Mouse (Mus musculus) neural tube, embryonic 11.5 days (tissue): Measurements from ENCODE around the gene Ndufs3. TPM values are rescaled to one million over a fixed set of nuclear protein-coding genes. Genes with fewer than 3 reads are reported as not detected.

Experiments used
- ATAC-seq: fragments of 200-750 bp; cut with Nextera tagmentation; 2 replicates; pipeline ENCODE4 v1.8.0; 2017; ENCODE audit warnings: moderate number of reproducible peaks, mild to moderate bottlenecking, moderate TSS enrichment, moderate library complexity; ENCODE audit not compliant: insufficient read depth, low FRiP score, low TSS enrichment
- DNase-seq: peaks from one replicate; pipeline ENCODE4 v3.0.0-alpha.2; 2015; ENCODE audit warnings: low spot score
- H3K27ac ChIP-seq: fragments of 300-500 bp; sonication (generic); 2 replicates; pipeline ENCODE4 v1.5.1; 2014; ENCODE audit warnings: low read depth, mild to moderate bottlenecking, low read length
- H3K27me3 ChIP-seq: fragments of 300-500 bp; sonication (generic); 2 replicates; pipeline ENCODE4 v1.6.1; 2014; ENCODE audit warnings: mild to moderate bottlenecking, low read length, mixed read lengths; ENCODE audit not compliant: control insufficient read depth, insufficient read depth
- H3K36me3 ChIP-seq: fragments of 300-500 bp; sonication (generic); 2 replicates; pipeline ENCODE4 v1.6.1; 2014; ENCODE audit warnings: mild to moderate bottlenecking, low read length, moderate library complexity, mixed read lengths; ENCODE audit not compliant: control insufficient read depth, insufficient read depth
- H3K4me1 ChIP-seq: fragments of 300-500 bp; sonication (generic); 2 replicates; pipeline ENCODE4 v1.6.1; 2014; ENCODE audit warnings: low read length, mixed read lengths; ENCODE audit not compliant: control insufficient read depth, insufficient read depth
- H3K4me2 ChIP-seq: fragments of 300-500 bp; sonication (generic); 2 replicates; pipeline ENCODE4 v1.6.1; 2014; ENCODE audit warnings: low read depth, mild to moderate bottlenecking, moderate library complexity
- H3K4me3 ChIP-seq: fragments of 300-500 bp; sonication (generic); 2 replicates; pipeline ENCODE4 v1.5.1; 2014; ENCODE audit warnings: low read depth, low read length
- H3K9ac ChIP-seq: fragments of 300-500 bp; sonication (generic); 2 replicates; pipeline ENCODE4 v1.6.1; 2014; ENCODE audit warnings: mild to moderate bottlenecking, low read length
- H3K9me3 ChIP-seq: fragments of 300-500 bp; sonication (generic); 2 replicates; pipeline ENCODE4 v1.6.1; 2016; ENCODE audit warnings: low read length; ENCODE audit not compliant: control insufficient read depth
- WGBS: fragments of 180-500 bp; shearing (Covaris S2); extraction: QIAGEN DNeasy Blood & Tissue Kit; methylation state at CpG from one replicate; pipeline ENCODE4 v1.1.7; 2014; 5-methylcytosine and 5-hydroxymethylcytosine counted together
- polyA plus RNA-seq: library from polyadenylated mRNA; unstranded; fragments of >200 nt; fragmentation: Nextera tagmentation; extraction: Ambion mirVana; gene quantifications from 2 replicates; pipeline ENCODE4 v1.2.1, GENCODE M21; 2014

Ndufs3 gene
- polyA plus RNA-seq, 1 experiment from 2014 or later: 191 TPM

DNA sequence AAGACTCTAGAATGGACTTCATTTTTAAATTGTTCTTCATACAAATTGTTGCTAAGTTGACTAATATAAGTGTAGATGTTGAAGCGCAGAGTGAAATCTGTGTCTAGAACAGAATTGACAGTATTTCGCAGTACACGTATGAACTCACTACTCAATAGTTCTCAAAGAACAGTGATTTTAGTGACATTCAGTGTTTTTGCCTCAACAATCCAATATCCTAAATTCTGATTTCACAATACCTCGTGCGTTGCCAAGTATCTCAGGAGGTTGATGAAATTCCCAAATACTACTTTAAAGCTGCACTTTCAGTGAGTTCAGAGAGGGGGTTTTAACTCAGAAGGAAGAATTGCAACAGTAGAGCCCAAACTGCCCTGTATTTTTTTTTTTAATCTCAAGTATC lies 56.3 kb downstream of the Ndufs3 start:
- no peak overlapping the region; the same call in 1 of the 2 replicates for H3K9ac ChIP-seq
- ATAC-seq (no peak), DNase-seq (no peak)
- H3K4me3 ChIP-seq: peak overlapping the region; percentile 65
- no peaks in the 10 kb centered on the region for H3K27me3 ChIP-seq
- H3K4me1 ChIP-seq: no peaks in the 10 kb centered on the region
- H3K9me3 ChIP-seq: no peaks in the 10 kb centered on the region
- 93% methylated on average over 5 of the region's 5 CpGs for WGBS
- H3K27ac ChIP-seq: no peak overlapping the region
- H3K4me2 ChIP-seq: peak overlapping the region; percentile 57
- peaks cover 5% of the 10 kb centered on the region for H3K36me3 ChIP-seq

DNA sequence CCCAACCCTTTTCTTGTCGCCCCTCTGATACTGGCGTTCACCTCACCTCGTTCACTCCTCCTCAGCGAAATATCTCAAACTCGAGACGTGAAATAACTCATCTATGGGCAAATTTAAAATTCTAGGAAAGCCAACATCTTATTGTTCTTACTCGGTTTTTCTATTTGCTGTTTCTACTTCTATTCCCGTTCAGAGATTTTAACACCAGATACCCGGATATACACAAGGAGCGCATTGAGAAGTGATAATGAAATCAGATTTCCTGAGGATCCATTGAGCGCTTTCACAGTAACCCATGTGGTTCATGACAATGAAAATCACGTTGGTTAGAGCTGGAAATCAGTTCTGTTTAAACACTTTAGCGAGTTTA lies 57.0 kb downstream of the Ndufs3 start:
- Histone ChIP-seq H3K27ac (peak overlapping the region; percentile 79; the same call in 1 of the 2 replicates), H3K4me1 (no peaks in the 10 kb centered on the region)
- WGBS: 2% methylated on average over 13 of the region's 13 CpGs

GRCm38 (mm10) chr2:90846955-90847680 lies 57.5 kb downstream of the Ndufs3 start, which contains the start of gene Mtch2:
Gene Mtch2 (plus strand): TSS chr2:90847155.
- peak within 1 kb of the TSS; percentile 82 for H3K9ac ChIP-seq
- H3K4me3 ChIP-seq: peak within 1 kb of the TSS; percentile 65
- peak within 1 kb of the TSS; percentile 79; the same call in 1 of the 2 replicates for H3K27ac ChIP-seq
- peak; percentile 95 for ATAC-seq
- under 1% methylated on average over 58 of the region's 67 CpGs for WGBS
- H3K36me3 ChIP-seq: peaks cover 5% of the 10 kb centered on the region
- H3K4me1 ChIP-seq: no peaks in the 10 kb centered on the region
- H3K9me3 ChIP-seq: no peaks in the 10 kb centered on the region
- peak; percentile 100 for DNase-seq
- peak within 1 kb of the TSS; percentile 57 for H3K4me2 ChIP-seq
- no peaks in the 10 kb centered on the region for H3K27me3 ChIP-seq

More for the DNA sequence above, 57.0 kb downstream of the Ndufs3 start:
- Histone ChIP-seq H3K9me3 (no peaks in the 10 kb centered on the region), H3K4me3 (peak overlapping the region; percentile 65), H3K36me3 (peaks cover 5% of the 10 kb centered on the region), H3K27me3 (no peaks in the 10 kb centered on the region), H3K4me2 (peak overlapping the region; percentile 57), H3K9ac (peak overlapping the region; percentile 82)
- ATAC-seq (no peak), DNase-seq (no peak)

DNA sequence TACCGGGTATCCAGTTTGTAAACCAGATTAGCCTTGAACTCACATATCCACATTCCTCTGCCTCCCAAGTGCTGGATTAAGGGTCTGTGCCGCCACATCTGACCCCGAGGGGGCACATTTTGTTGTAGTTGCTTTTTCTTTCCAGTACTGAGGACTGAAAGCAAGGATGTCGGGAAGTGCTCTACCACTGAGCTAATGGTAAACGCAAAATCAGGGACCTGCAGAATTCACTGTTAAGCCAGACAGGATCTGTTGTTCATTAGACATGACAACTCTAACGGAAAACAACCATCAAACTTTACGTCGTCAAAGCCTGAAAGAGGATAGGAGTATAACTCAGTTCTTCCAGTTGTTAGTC lies 58.1 kb downstream of the Ndufs3 start:
- no peak for DNase-seq
- H3K9ac ChIP-seq: peak overlapping the region; percentile 57
- peak overlapping the region; percentile 65 for H3K4me3 ChIP-seq
- 0 out of 2 replicates have a peak overlapping the region, but pooled peaks have one; percentile 11 for H3K27ac ChIP-seq
- ATAC-seq: no peak; the same call in none of the 2 replicates
- H3K9me3 ChIP-seq: no peaks in the 10 kb centered on the region
- WGBS: 5% methylated on average over 8 of the region's 8 CpGs
- H3K27me3 ChIP-seq: no peaks in the 10 kb centered on the region
- H3K4me1 ChIP-seq: no peaks in the 10 kb centered on the region
- peak overlapping the region; percentile 57 for H3K4me2 ChIP-seq
- H3K36me3 ChIP-seq: peaks cover 5% of the 10 kb centered on the region

- DNase-seq (no peak), ATAC-seq (no peak)
- H3K9me3 ChIP-seq: no peaks in the 10 kb centered on the region
- peak overlapping the region; percentile 57 for H3K9ac ChIP-seq
- H3K4me3 ChIP-seq: peak overlapping the region; percentile 65; the same call in 1 of the 2 replicates
- peak overlapping the region; percentile 57 for H3K4me2 ChIP-seq
- 0 out of 2 replicates have a peak overlapping the region, but pooled peaks have one; percentile 11 for H3K27ac ChIP-seq
- WGBS: 51% methylated on average over 6 of the region's 6 CpGs
- H3K27me3 ChIP-seq: no peaks in the 10 kb centered on the region
- no peaks in the 10 kb centered on the region for H3K4me1 ChIP-seq
- H3K36me3 ChIP-seq: peaks cover 4% of the 10 kb centered on the region
These were observed 58.5 kb downstream of the Ndufs3 start for GRCm38 (mm10) chr2:90846171-90846570.

DNA sequence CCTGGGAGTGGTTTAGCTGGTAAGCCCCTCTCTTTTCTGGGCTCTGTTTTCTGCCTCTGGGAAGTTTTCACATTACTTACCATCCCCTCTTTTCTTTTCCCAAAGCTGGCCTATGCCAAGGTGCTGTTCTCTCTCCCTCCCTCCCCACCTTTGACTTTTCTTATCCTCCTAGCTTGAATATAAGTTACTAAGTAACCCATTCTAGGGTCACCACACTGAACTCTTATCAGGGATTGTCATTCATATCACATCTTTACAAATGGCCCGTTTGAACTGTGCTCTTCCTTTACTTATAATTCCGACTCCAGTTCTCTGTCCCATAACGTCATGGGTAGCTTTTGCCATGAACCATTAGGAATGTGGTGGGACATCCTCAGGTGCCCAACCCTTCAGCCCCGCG lies 59.4 kb downstream of the Ndufs3 start:
- Histone ChIP-seq H3K27ac (no peak overlapping the region), H3K36me3 (no peaks in the 10 kb centered on the region; the same call in 1 of the 2 replicates), H3K4me3 (no peak overlapping the region), H3K4me2 (no peak overlapping the region), H3K4me1 (no peaks in the 10 kb centered on the region), H3K9me3 (no peaks in the 10 kb centered on the region), H3K9ac (no peak overlapping the region), H3K27me3 (no peaks in the 10 kb centered on the region)
- DNase-seq (no peak), ATAC-seq (no peak)
- WGBS: 86% methylated on average over 5 of the region's 5 CpGs

Other genes starting within 250 kb of the Ndufs3 start
- gene Nup160, start 227.6 kb downstream of the Ndufs3 start, polyA plus RNA-seq: 61.0 and 64.0 TPM in 2 replicates
- 104 and 105 TPM in 2 replicates for gene Fnbp4, start 159.5 kb downstream of the Ndufs3 start, polyA plus RNA-seq
- gene Agbl2, start 122.1 kb downstream of the Ndufs3 start, polyA plus RNA-seq: 0.37 and 0.64 TPM in 2 replicates
- gene Mtch2, start 57.7 kb downstream of the Ndufs3 start, polyA plus RNA-seq: 288 and 291 TPM in 2 replicates
- 20.6 and 22.5 TPM in 2 replicates for gene C1qtnf4, start 19.0 kb downstream of the Ndufs3 start, polyA plus RNA-seq
- gene Kbtbd4, start 87 bp downstream of the Ndufs3 start, polyA plus RNA-seq: 48.2 and 49.5 TPM in 2 replicates
- gene Celf1, start 35.6 kb upstream of the Ndufs3 start, polyA plus RNA-seq: 98.7 and 109 TPM in 2 replicates
- 3.7 and 5.5 TPM in 2 replicates for gene Rapsn, start 130.8 kb upstream of the Ndufs3 start, polyA plus RNA-seq
- 387 and 389 TPM in 2 replicates for gene Psmc3, start 149.2 kb upstream of the Ndufs3 start, polyA plus RNA-seq
- 21.9 and 27.6 TPM in 2 replicates for gene Slc39a13, start 165.6 kb upstream of the Ndufs3 start, polyA plus RNA-seq
- gene Spi1, start 177.6 kb upstream of the Ndufs3 start, polyA plus RNA-seq: 2.8 and 4.2 TPM in 2 replicates
- gene Mybpc3, start 213.3 kb upstream of the Ndufs3 start, polyA plus RNA-seq: 0.11 and 0.49 TPM in 2 replicates